Mouse (Mus musculus) spleen, postnatal 14 days (tissue): Measurements from ENCODE around the gene Rex1bd.

Source experiments
- DNase-seq, 2 experiments: peaks; one replicate each; pipeline ENCODE4 v3.0.0; 2021 to 2022; ENCODE audit warnings: low spot score in 2 of 2

Gene Rex1bd

DNA sequence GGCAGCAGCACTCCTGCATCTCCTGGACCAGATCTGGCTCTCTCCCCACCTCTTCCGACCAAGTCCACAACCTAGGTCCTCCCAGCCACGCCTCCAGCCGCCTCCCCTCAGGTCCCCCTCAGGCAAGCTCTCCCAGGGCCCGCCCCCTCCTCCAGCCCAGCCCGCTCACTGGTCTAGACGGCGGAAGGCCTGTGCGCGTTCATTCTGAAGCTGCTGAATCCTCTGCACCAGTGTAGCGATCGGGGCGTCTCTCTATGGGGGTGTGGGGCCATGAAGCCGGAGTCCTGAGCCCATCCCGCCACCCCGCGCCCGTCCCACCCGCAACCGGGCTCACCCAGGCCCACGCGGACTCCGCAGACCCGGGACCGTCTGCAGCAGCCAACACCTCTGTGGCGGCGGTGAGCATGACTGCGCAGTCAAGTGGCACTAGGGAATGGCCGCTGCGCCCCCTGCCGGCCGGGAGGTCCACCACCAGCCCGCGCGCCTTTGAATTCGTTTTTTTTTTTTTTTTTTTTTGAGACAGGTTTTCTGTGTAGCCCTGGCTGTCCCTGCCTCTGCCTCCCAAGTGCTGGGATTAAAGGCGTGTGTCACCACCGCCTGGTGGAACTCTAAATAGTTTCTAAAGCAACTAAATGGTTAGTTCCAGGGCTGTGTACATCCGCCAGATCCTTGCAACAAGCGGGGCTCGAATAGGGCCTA, at the start of gene Rex1bd:
Gene Rex1bd, minus strand, starts transcription at position 425 of the 699 bp plus-strand sequence.
- peak; percentile 88 to 92 for DNase-seq

GRCm38 (mm10) chr8:70555079-70555747, 48.7 kb upstream of the Rex1bd start:
- DNase-seq = no peak

DNA sequence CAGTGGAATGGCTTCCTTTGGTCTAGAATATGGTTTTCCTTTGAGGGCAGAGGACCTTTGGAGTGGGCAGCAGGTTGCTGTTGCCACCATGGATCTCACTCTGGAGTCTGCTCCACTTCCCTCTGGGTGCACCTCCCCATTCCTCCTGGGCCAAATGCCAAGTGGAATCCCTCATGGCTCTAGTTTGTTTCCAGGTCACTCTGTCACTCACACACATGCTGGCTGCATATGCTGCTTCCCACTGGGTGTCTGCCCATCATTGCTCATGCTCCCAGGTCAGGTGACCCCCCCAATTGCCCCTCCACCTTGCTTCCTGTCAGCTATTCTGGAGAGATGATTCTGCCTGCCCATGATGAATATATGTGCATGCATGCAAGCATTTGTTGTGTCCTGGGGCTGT, 47.2 kb upstream of the Rex1bd start:
- DNase-seq = no peak

GRCm38 (mm10) chr8:70552836-70553235, 46.3 kb upstream of the Rex1bd start:
- no peak for DNase-seq

DNA sequence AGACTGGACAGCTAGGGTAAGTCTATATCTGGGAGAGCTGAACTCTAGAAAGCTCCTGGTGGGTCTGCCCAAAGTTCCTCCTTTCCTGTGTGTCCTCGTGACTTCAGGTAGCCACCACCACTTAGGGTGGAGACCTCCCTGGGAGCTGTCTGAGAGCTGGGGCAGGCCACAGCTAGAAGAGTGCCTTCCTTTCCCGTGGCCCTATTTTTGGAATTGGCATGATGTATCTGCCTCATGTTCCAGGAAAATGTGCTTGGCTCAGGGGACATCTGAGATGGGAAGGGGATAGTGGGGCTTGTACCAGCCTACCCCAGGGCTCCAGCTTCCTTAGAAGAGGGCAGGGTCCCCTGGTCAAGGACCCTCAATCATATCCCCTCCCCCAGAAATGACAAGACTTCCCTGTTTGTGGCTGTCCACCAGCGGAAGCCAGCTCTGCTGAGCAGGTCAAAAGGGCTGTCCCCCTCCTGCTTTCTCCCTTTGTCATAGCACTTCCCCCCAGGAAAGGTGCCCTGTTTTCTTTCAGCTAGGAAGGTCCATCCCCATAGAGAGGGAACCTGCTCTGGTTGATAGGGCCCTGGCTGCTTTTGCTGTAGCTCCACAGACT, 45.1 kb upstream of the Rex1bd start:
- DNase-seq = no peak

DNA sequence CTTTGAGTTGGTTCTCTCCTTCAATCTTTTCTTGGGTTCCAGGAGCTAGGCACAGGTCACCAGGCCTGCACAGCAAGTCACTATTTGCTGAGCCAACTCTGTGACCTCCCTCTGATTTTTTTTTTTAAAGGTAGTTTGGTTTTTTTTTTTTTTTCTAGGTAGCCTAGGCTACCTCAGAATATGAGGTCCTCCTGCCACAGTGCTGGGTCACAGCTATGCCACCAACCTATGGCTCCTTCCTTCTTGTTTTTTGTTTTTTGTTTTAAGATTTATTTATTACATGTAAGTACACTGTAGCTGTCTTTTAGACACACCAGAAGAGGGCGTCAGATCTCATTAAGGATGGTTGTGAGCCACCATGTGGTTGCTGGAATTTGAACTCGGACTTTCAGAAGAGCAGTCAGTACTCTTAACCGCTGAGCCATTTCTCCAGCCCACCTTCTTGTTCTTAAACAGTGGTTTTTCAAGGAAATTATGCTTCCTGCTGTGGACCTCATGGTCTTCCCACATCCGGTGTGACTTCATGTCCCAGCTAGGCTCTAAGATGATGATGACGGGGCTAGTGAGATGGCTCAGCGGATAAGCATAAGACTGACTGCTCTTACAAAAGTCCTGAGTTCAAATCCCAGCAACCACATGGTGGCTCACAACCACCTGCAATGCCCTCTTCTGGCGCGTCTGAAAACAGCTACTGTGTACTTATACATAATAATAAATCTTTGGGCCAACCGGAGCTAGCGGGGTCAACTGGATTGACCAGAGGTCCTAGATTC, 43.0 kb upstream of the Rex1bd start:
- no peak for DNase-seq

GRCm38 (mm10) chr8:70547762-70548161, 41.2 kb upstream of the Rex1bd start:
- no peak for DNase-seq

DNA sequence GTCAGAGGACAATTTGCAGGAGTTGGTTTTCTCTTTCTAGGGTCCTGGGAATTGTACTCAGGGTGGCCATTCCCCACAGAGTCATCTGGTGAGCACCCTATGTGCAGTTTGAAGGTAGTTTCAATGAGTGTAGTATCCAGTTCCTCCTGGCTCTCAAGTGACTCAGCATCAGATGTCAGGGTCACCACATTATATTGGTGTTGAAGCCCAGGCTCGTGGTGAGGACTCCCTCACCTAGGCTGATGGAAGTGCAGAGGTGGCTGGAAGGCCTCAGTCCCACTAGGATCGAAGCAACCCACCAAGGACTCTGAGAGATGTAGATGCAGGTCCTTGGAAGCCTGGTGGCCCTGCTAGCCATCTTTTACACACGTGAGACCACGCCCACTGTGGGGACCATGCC, 39.9 kb upstream of the Rex1bd start:
- no peak for DNase-seq

- DNase-seq = no peak
Measured at GRCm38 (mm10) chr8:70544200-70544687, 37.7 kb upstream of the Rex1bd start.

GRCm38 (mm10) chr8:70541081-70541480, 34.5 kb upstream of the Rex1bd start:
- no peak for DNase-seq

DNA sequence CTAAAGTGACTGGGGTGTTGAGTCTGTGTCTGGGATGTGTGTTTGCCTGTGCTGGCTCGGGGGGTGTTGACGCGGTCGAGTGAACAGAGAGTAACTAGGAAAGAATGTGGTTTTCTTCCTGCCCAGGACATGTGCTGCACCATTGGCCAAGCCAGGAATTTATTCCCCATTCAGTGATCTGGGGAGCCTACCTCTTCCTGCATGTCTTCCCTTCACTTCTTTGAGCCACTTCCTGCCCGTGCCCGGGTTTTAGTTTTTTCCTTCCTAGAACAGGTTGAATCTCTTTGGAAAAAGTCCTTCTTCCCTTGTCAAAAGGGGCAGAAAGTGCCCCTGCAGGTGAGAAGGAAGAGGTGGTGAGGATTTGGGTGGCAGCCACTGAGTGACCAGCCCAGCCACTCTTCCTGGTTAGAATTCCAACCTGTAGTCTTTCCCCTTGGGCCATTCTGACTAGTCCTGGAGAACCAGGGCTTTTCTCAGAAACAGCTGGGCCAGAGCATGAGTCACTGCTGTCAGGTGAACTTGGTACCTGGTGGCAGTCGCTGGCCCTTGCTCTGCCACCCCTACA, 34.0 kb upstream of the Rex1bd start:
- DNase-seq = no peak

GRCm38 (mm10) chr8:70540013-70540506, 33.5 kb upstream of the Rex1bd start:
- DNase-seq = no peak

GRCm38 (mm10) chr8:70539077-70539813, 32.7 kb upstream of the Rex1bd start, which contains the start of gene Ell:
Gene Ell, plus strand, starts transcription at chr8:70539457.
- peak; percentile 99 for DNase-seq

GRCm38 (mm10) chr8:70538633-70539076, 32.1 kb upstream of the Rex1bd start:
- peak; percentile 100 for DNase-seq

DNA sequence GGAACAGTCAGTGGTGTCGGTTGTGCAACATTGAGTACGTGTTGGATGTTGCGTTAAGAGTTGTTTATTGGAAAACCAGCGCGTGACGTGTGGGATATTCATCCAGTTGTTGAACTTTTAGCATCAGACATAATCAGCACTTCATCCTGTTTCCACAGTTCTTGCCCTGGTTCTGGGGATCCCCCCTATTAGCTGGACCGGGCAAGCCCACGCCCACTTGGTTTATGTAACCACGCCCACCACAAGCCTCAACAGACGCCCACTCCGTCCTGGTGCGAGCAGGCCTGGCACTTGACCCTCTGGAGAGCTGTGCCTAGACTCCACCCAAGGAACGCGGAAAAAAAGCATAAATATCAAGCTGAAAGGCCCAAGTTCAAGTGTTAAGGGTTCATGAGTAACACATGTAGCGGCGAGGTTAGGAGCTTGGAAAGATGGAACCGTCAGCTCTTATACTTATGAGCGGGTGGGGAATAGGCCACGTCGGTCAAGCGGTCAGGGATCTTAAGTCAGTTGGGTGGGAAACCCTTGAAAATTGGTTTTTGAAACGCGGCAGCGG, 31.6 kb upstream of the Rex1bd start:
- peak in 1 of 2 experiments; percentile 58 for DNase-seq

DNA sequence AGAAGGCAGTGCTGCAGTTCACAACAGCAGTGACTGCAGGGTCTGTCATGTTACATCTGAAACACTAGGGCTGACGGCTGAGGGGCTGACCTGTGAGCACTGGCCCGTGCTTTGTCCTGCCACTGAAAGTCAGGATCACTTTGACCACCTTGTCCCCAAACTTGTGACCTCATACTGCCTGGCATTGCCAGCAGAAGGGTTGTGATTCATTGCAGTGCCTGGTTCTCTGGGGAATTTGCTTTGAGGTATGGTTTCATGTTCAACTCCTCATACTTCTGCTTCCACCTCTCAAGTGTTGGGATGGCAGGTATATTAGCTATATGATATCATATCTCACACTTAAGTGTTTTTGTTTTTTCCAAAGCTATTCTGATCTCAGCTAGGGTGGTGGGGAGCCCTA, 29.1 kb upstream of the Rex1bd start:
- DNase-seq = no peak

- DNase-seq = no peak
Measured at GRCm38 (mm10) chr8:70535221-70535620, 28.7 kb upstream of the Rex1bd start.

- no peak for DNase-seq
Measured at GRCm38 (mm10) chr8:70534281-70534680, 27.7 kb upstream of the Rex1bd start.

GRCm38 (mm10) chr8:70530314-70530713, 23.8 kb upstream of the Rex1bd start:
- DNase-seq = no peak

GRCm38 (mm10) chr8:70529741-70530161, 23.2 kb upstream of the Rex1bd start:
- DNase-seq = no peak
